Mouse (Mus musculus) right cerebral cortex, postnatal 36 days (tissue): ENCODE results near the gene Baz1a.
A peak's percentile ranks its signal among the peaks of the same experiment; 100 is the strongest.

Source experiments
- DNase-seq, 2 experiments: peaks; one replicate each; pipeline ENCODE4 v3.0.0; 2022; ENCODE audit warnings: low spot score in 2 of 2, mixed read lengths in 1 of 2

Gene Baz1a

DNA sequence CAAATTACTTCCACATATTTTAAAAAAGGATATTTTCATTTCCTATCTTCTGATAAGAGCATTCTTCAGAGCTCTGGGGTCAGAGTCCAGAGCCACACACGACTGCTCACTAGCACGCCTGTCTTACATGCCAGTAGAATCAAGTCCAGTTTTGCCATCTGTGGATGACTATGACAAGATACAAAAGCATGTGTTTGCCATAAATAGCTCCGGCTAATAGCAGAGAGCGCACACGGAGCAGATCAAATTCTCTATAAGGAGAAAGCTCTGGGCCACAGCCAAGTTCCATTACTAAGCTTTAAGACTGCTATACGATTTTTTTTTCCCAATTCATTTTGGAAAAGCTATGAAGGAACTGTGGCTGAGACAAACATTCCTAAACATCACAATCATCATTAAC is 154.6 kb downstream of the Baz1a start:
- peak in 1 of 2 experiments; percentile 29 for DNase-seq

DNA sequence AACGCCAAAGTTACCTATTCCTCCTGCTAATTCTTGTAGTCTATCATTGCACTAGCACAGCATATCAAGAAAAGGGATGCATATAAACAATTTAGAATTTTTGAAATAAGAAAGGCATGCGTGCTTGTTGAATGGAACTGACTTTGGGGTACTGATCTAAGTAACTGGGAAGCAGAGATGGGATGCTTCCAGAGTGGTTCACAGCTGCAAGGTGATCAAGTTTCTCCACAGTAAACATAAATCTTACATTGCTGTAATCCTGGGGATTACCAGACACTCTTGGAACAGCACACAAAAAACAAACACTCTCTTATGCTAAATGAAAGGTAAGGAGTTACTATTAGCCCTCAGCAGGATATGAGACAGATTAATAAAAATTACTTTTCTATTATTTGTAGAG is 163.6 kb downstream of the Baz1a start:
- DNase-seq = no peak

GRCm38 (mm10) chr12:54844415-54844814 is 169.7 kb downstream of the Baz1a start:
- DNase-seq = no peak
